In genomic region chr14:35192256-35192655, GRCm38 (mm10) we compare ENCODE assay signal across 19 mouse cellular contexts.
"Had no signal": no experiment of that assay in that cellular context is flagged by ENCODE, and none has a peak within 500 bp of the region (broad histone marks: within the 10 kb centered on the region; RNA-seq: fewer than 3 reads in every experiment).

No protein-coding gene starts in this region.

- H3K4me2 ChIP-seq: limb, embryonic 12.5 days; liver, embryonic 13.5 days; lung, embryonic 15.5 days; midbrain, embryonic 12.5 days; neural tube, embryonic 12.5 days had no signal

- H3K9ac ChIP-seq: limb, embryonic 12.5 days; liver, embryonic 13.5 days; liver, postnatal 0 days; lung, embryonic 15.5 days; midbrain, embryonic 12.5 days; neural tube, embryonic 12.5 days had no signal

- H3K27ac ChIP-seq: layer of hippocampus, adult 2 months; limb, embryonic 12.5 days; liver, embryonic 13.5 days; lung, embryonic 15.5 days; macrophage; midbrain, embryonic 12.5 days; neural tube, embryonic 12.5 days; stomach, postnatal 0 days had no signal

- H3K4me3 ChIP-seq: layer of hippocampus, adult 2 months; limb, embryonic 12.5 days; liver, embryonic 13.5 days; lung, embryonic 15.5 days; megakaryocyte, embryonic 14.5 days; midbrain, embryonic 12.5 days; myocyte; neural tube, embryonic 12.5 days had no signal

- ATAC-seq: liver, postnatal 0 days had no signal

- DNase-seq: kidney, adult 18-20 months; kidney, postnatal 10 days; kidney, postnatal 4 days; liver; liver, embryonic 13.5 days; liver, postnatal 0 days; lung, postnatal 14 days; right cerebral cortex, adult 18-20 months; right cerebral cortex, postnatal 25 days; thymus, postnatal 4 days had no signal

- H3K9me3 ChIP-seq: limb, embryonic 12.5 days; liver, embryonic 13.5 days; lung, embryonic 15.5 days; midbrain, embryonic 12.5 days; neural tube, embryonic 12.5 days had no signal

- H3K36me3 ChIP-seq: limb, embryonic 12.5 days; liver, embryonic 13.5 days; lung, embryonic 15.5 days; midbrain, embryonic 12.5 days; neural tube, embryonic 12.5 days had no signal

- H3K27me3 ChIP-seq: limb, embryonic 12.5 days; liver, embryonic 13.5 days; lung, embryonic 15.5 days; megakaryocyte, embryonic 14.5 days; midbrain, embryonic 12.5 days; neural tube, embryonic 12.5 days had no signal

- H3K4me1 ChIP-seq: limb, embryonic 12.5 days; liver, embryonic 13.5 days; lung, embryonic 15.5 days; megakaryocyte, embryonic 14.5 days; neural tube, embryonic 12.5 days had no signal
